Mouse (Mus musculus): ENCODE measurements around the gene Dclk3. TPM values are rescaled to one million over a fixed set of nuclear protein-coding genes. Genes with fewer than 3 reads are reported as not detected.

Dclk3 gene
- total RNA-seq, 4 experiments from 2014 or later: 0.12 to 0.44 (median 0.36) TPM

DNA sequence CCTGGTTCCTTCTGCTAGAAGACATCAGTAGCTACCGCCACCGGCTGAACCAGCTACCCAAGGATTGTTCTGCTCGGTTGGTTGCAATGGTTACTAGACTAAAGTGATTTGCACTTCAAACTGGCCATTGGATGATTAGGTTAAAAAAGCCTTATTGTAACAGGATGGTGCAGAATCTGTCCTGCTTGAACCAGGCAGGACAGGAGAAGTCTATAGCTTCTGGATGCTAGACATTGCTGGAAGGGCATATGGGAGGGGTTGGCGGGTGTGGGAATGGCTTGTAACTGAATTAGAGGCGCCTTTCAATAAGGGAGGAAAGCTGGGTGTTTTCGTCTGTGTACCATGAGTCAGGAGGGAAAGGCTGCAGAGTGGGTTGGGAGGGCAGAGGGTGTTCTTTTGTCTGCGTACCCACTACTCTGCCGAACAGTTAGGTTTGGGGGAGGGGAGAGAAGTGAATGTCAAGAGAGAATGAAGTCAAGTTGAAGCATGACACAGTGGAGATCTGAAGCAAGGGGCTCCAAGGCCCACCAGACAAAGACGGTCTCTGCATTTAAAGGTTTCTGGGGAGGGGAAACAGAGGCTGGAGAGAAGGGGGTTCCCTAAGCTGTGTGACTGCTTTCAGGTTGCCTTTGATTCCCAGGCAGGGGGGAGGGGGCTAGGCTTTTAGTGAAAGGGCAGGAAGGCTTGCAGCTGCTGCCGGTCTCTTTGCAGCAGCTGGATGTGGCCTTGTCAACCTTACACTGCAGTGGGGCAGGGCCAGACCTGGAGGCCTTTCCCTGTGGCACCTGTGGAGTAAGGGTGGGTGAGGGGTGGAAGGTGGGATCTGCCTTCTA lies 48.0 kb downstream of the Dclk3 start:
- DNase-seq (ENCODE audit: low spot score in 2 of 2): no peak

GRCm38 (mm10) chr9:111490583-111490982 lies 51.7 kb downstream of the Dclk3 start:
- no peak for DNase-seq (ENCODE audit: low spot score in 2 of 2)

DNA sequence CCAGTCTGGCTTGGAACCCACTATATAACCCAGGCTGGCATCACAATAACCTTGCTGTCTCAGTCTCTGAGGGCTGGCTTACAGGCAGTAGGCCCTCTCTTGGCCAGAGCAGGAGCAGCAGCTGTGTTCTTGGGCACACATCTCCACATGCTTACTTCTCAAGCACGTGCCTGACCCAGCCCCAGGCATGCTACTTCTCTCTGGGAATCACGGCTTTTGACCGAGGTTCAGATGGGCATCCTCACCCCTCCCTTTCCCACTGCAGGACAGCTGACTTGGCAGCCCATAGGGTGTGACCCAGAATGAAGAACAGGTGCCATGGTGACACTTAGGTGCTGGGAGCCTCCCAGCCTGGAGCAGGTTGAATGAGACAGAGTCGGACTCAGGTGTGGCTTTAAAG lies 52.4 kb downstream of the Dclk3 start:
- DNase-seq (ENCODE audit: low spot score in 2 of 2): no peak

DNA sequence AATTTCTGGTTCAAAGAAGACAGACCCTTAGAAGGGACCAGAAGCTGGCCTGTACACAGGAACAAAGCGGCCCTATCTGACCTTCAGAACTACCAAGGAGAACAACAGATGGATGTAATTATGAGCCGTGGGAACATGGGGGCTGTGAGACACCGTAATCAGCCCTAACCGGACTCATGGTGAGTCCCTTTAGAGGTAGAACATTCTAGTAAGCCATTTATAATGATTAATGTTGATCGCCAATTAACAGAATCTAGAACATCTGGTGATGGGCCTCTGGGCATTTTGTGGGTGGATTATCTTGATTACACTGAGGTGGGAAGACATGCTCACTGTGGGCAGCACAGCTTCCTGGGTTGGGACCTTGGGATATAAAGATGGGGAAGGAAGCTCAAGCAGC lies 54.6 kb downstream of the Dclk3 start:
- no peak for DNase-seq (ENCODE audit: low spot score in 2 of 2)

- DNase-seq (ENCODE audit: low spot score in 2 of 2): peak in 1 of 2 experiments; percentile 10
Measured at GRCm38 (mm10) chr9:111495561-111495960, 56.7 kb downstream of the Dclk3 start.

DNA sequence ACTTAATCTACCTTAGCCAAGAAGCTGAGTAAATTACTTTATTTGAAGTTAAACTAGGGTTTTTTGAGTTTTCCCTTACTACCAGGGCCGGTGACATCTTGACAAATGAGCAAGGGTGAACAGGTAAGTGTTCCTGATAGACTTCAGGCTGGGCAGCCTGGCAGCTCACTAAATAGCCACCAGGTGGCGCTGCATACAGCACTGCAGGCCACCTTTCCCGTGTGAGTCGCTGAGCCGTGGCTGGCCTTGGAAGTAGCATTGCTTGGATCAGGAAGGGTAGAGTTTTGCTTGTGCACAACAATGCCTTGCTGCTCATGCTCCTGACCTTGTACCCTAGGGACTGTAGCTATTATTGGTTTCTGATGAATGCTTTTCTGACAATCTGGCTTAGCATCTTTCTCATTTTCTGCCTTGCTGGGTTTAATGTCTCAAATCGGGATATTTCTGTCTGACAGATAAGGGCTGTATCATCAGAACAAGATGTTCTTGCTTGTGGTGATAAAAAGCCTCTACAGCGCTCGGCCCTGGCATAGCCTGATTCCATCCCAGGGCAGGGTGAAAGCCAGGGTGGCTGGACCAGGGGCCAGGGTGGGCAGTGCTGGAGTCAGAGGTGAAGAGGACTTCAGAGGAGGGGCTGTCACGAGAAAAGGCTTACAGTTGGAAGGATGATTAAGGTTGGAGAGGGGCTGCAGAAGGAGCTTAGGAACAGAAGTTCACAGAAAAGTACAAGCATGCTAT lies 58.4 kb downstream of the Dclk3 start:
- peak; percentile 4 to 27 for DNase-seq (ENCODE audit: low spot score in 2 of 2)

DNA sequence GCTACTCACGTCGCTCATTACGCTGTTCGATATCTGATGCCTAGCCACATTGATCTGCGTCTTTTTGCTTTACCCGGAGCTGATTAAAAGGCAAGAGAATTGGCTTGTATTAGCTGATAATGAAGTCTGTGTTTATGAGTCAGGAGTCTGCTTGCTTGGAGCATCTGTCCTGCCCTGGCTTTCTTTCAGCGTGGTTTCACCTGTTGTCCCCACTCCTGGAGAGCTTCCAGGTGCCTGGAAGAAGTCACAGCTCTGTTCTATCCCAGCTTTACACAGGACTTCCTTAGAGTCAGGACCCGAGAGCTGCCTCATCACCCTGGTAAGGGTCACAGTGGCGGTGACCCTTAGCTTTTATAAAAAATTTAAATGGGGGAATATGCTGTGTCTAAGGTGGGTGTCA lies 61.3 kb downstream of the Dclk3 start:
- DNase-seq (ENCODE audit: low spot score in 2 of 2): no peak

DNA sequence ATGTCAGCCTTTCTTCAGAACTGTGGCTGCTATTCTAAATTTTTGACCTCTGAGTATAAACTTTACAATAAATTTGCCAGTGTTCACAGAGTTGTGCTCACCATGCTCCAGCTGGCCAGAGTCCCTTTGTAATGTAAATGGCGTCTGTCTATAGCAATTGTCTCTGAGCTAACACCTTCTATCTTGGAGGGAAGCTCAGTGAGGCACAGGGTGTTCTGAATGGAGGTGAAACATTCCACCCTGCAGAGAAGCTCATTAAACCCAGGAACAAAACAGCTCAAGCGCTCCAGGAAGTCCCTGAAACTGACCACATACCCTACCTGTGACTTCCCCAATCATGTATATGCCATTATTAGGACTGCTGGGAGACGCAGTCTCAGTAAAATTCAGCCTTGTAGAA lies 67.2 kb downstream of the Dclk3 start:
- DNase-seq (ENCODE audit: low spot score in 2 of 2): no peak

- DNase-seq (ENCODE audit: low spot score in 2 of 2): no peak
Measured at GRCm38 (mm10) chr9:111514586-111515473, 75.9 kb downstream of the Dclk3 start.

DNA sequence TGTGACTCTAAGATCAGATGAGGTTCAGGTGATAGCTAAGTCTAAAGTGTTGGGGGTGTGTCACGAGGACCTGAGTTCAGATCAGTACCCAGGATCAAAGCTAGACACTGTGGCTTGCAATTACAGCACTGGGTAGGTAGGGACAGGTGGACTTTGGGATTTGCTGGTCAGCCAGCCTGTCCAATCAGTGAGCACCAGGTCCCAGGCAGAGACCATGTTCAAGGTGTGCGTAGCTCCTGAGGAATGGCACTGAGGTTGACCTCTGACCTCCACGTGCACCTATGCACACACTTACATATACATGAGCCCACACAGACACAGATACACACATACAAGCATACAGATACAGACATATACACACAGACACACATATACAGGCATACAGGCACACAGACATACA lies 76.7 kb downstream of the Dclk3 start:
- DNase-seq (ENCODE audit: low spot score in 2 of 2): no peak

DNA sequence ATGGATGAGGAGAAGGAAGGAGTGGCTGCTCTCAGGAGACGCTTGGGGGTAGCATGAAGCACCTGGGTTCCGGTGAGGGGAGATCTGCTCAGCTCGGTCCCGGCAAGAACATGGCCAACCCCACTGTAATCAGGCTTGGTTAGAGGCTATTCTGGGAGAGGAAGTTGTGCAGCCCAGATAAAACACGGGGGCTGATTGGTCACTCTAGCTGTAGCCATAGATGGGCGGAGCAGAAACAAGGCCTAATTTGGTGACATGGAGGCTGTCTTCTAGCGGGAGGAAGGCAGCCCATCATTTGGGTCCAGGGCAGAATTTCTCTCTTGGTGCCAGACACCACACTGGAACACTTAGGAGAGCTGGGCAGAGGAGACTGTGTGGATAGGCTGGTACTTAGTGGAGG lies 83.3 kb downstream of the Dclk3 start:
- no peak for DNase-seq (ENCODE audit: low spot score in 2 of 2)

DNA sequence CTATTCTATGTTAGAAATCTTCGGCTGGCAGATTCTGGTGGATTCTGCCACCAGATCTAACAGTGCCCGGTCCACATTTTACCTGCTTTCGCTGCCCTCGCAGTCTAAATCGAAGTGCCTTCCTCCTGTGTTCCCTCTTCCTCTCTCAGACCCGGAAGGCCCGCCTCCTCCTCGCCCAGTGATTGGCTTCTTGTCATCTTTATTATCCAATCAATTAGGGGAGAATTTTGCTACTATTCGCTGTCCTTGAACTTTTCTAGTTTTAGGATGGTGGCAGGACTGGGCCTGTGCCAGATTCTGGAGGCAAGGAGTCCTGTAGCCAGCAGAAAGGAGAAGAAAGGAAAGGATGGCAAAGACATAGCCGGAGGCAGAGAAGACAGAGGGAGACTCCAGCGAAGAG lies 84.2 kb downstream of the Dclk3 start:
- DNase-seq (ENCODE audit: low spot score in 2 of 2): no peak

- DNase-seq (ENCODE audit: low spot score in 2 of 2): no peak
Measured at GRCm38 (mm10) chr9:111523871-111524270, 85.0 kb downstream of the Dclk3 start.

DNA sequence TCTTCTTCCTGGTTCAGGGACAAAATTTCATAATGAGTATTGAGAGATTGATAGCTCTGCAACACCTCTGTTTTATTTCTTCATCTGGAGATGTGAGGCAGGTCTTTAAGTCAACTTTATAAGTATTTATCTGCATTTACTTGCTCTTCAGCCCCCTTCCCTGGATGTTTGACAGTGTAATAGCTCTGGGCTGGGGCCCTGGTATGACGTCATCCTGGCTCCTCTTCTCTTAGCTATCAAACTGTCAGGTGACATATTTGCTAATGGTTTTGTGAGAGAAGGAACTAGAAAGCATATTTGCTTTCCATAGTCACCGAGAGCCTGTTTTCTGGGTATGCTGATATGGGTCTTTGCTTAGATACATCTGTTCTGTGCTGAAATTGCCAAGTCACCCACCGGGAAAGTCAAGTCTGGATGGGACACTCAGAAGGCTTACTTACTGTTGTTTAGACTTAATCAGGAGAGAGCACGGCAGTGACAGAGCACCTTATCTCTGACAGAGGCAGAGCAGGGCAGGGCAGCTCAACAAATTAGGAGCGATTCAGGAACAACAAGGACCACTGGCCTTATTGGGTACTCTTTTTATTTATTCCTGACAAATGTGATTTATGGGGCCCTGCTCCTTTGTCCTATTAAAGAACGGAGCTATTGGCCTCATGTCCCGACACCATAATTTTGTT lies 96.0 kb downstream of the Dclk3 start:
- DNase-seq (ENCODE audit: low spot score in 2 of 2): no peak

DNA sequence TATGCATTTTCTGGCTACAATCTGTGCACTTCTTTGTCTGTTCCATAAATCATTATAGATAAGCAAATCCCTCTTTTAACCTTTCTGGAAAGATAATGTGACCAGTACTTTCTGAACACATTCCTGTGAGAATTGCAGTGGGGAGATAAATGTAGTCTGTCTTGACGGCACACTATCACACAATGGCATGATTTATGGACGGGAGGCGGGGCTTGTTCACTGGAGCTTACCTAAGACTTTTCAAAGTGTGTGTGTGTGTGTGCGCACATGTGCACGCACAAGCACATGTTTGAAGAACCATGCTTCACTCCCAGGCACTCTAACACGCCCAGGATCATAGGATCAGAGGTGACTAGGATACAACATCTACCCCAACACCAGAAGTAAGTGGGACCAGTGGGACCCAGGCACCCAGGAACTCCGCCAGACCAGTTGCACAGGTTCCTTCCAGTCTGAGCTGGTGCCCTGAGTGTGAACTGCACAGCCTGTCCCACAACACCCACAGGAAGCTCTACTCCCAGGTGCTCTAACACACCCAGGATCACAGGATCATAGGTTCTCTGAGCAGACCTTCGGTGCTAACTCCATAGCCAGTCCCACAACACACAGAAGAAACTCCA lies 96.7 kb downstream of the Dclk3 start:
- no peak for DNase-seq (ENCODE audit: low spot score in 2 of 2)

Other genes with a start within 250 kb of the Dclk3 start
- gene Mlh1, start 167.3 kb upstream of the Dclk3 start, total RNA-seq (2022): 1 to 10 TPM; 2.7 to 5.6 (median 3.8) TPM
- gene Epm2aip1, start 167.2 kb upstream of the Dclk3 start, total RNA-seq (2022): 10 to 100 TPM; 17.2 to 23.4 (median 22.3) TPM
- under 1 TPM; 0.03 to 0.19 (median 0.06) TPM for gene Trank1, start 127.3 kb upstream of the Dclk3 start, total RNA-seq (2022)

Data from gastrocnemius, adult 8-10 months (tissue).